Mouse (Mus musculus): ENCODE measurements around the gene Masp1. TPM values are rescaled to one million over a fixed set of nuclear protein-coding genes. Genes with fewer than 3 reads are reported as not detected.

The Masp1 gene
- total and polyA plus RNA-seq, 2 experiments from 2014 or later, result 21.4 to 29.7 TPM

DNA sequence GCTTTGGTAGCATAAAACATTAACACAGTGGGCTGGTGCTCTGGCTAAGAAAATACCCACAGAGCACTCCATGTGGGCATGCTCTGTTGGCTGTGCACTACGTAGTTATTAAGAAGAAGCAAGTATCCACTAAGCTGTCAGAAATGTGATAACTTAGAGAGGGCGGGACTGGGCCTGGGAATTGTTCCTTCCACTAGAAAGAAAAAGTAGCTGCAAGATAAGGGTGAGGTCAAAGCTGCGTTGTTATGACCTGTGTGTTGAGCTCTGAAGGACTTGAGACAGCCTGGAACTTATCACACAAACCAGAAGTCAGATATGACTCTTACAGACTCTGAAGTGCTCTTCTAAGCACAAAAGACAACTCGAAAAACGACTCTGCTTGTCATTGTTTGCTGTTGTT is 20.1 kb downstream of the Masp1 start:
- Histone ChIP-seq H3K4me2 (ENCODE audit: low read depth, low read length, poor library complexity, severe bottlenecking) (no peak overlapping the region), H3K4me3 (ENCODE audit: low read depth, low read length) (no peak overlapping the region), H3K27ac (ENCODE audit: low read depth, low read length) (no peak overlapping the region), H3K9me3 (ENCODE audit: low read length) (no peaks in the 10 kb centered on the region), H3K27me3 (ENCODE audit: insufficient read depth, low read length) (no peaks in the 10 kb centered on the region), H3K4me1 (ENCODE audit: insufficient read depth, low read length) (peaks cover 10% of the 10 kb centered on the region), H3K36me3 (ENCODE audit: insufficient read depth, low read length) (no peaks in the 10 kb centered on the region), H3K9ac (replicated peaks; ENCODE audit: low read length, poor library complexity, severe bottlenecking) (no peak overlapping the region)
- WGBS, result 87% methylated on average over 5 of the region's 5 CpGs
- no peak for TF ChIP-seq CTCF (IDR thresholded peaks at IDR 0.05)
- no peak for DNase-seq (ENCODE audit: low spot score)
- ATAC-seq (ENCODE audit: low FRiP score), result no peak

DNA sequence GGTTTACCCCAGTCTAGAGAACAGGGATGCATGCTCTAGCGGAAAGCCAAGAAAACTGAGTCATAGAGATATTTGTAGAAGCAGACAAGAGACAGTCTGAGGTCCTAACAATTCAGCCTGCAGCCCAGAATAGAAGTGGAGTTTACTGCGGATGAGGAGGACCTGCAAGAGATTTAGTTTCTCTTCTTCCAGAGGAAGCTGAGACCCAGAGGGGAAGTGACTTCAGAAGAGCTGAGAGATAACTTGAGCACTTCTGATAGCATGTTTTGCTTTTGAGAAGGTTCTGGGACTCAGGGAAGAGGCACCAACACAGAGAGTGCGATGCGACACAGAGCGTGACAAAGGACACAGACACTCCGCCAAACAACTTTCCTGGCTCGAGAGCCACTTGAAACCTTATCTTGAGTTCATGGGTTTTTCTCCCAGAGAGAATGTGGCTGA is 21.9 kb downstream of the Masp1 start:
- 75% methylated on average over 7 of the region's 7 CpGs for WGBS
- H3K9me3 ChIP-seq (ENCODE audit: low read length), result no peaks in the 10 kb centered on the region
- no peaks in the 10 kb centered on the region for H3K36me3 ChIP-seq (ENCODE audit: insufficient read depth, low read length)
- H3K27me3 ChIP-seq (ENCODE audit: insufficient read depth, low read length), result no peaks in the 10 kb centered on the region
- 0 out of 2 replicates have a peak, but pooled peaks cover 3% of the 10 kb centered on the region for H3K4me1 ChIP-seq (ENCODE audit: insufficient read depth, low read length)
- H3K4me2 ChIP-seq (ENCODE audit: low read depth, low read length, poor library complexity, severe bottlenecking), result no peak overlapping the region
- DNase-seq (ENCODE audit: low spot score) (no peak), ATAC-seq (ENCODE audit: low FRiP score) (no peak)
- no peak overlapping the region for H3K4me3 ChIP-seq (ENCODE audit: low read depth, low read length)
- H3K27ac ChIP-seq (ENCODE audit: low read depth, low read length), result no peak overlapping the region
- H3K9ac ChIP-seq (replicated peaks; ENCODE audit: low read length, poor library complexity, severe bottlenecking), result no peak overlapping the region
- no peak for TF ChIP-seq CTCF (IDR thresholded peaks at IDR 0.05)

- DNase-seq (ENCODE audit: low spot score) (no peak), ATAC-seq (ENCODE audit: low FRiP score) (no peak)
- Histone ChIP-seq H3K27me3 (ENCODE audit: insufficient read depth, low read length) (no peaks in the 10 kb centered on the region), H3K9ac (replicated peaks; ENCODE audit: low read length, poor library complexity, severe bottlenecking) (no peak overlapping the region), H3K27ac (ENCODE audit: low read depth, low read length) (no peak overlapping the region), H3K4me2 (ENCODE audit: low read depth, low read length, poor library complexity, severe bottlenecking) (no peak overlapping the region), H3K9me3 (ENCODE audit: low read length) (no peaks in the 10 kb centered on the region), H3K4me1 (ENCODE audit: insufficient read depth, low read length) (0 out of 2 replicates have a peak, but pooled peaks cover 3% of the 10 kb centered on the region), H3K4me3 (ENCODE audit: low read depth, low read length) (no peak overlapping the region), H3K36me3 (ENCODE audit: insufficient read depth, low read length) (no peaks in the 10 kb centered on the region)
- WGBS, result 83% methylated on average over 1 of the region's 1 CpGs
- no peak for TF ChIP-seq CTCF (IDR thresholded peaks at IDR 0.05)
Observed at GRCm38 (mm10) chr16:23497881-23498280, 22.7 kb downstream of the Masp1 start.

DNA sequence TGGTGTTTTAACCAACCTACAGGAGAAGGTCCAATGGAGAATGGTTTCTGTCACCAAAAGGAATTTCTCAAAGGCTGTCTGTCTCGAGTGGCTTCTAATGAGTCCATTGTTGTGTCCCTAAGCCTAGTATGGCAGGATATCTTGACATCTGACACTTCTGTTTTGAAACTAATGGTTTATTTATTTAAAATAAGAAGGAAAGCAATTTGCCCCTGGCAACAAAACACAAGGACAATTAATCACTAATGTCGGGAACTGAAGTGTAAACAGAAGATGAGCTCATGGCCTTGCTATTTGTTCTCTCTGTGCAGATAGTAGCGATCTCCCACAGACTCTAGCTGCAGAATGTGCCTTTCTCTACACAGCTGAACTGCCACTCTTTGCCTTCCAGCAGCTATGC is 23.2 kb downstream of the Masp1 start:
- H3K36me3 ChIP-seq (ENCODE audit: insufficient read depth, low read length), result no peaks in the 10 kb centered on the region
- peak; percentile 36 for DNase-seq (ENCODE audit: low spot score)
- no peak for TF ChIP-seq CTCF (IDR thresholded peaks at IDR 0.05)
- no peaks in the 10 kb centered on the region for H3K27me3 ChIP-seq (ENCODE audit: insufficient read depth, low read length)
- no peak overlapping the region for H3K4me3 ChIP-seq (ENCODE audit: low read depth, low read length)
- H3K4me2 ChIP-seq (ENCODE audit: low read depth, low read length, poor library complexity, severe bottlenecking), result no peak overlapping the region
- no peak overlapping the region for H3K9ac ChIP-seq (replicated peaks; ENCODE audit: low read length, poor library complexity, severe bottlenecking)
- H3K4me1 ChIP-seq (ENCODE audit: insufficient read depth, low read length), result 0 out of 2 replicates have a peak, but pooled peaks cover 3% of the 10 kb centered on the region
- H3K9me3 ChIP-seq (ENCODE audit: low read length), result no peaks in the 10 kb centered on the region
- WGBS, result 22% methylated on average over 3 of the region's 3 CpGs
- no peak overlapping the region for H3K27ac ChIP-seq (ENCODE audit: low read depth, low read length)
- ATAC-seq (ENCODE audit: low FRiP score), result no peak

DNA sequence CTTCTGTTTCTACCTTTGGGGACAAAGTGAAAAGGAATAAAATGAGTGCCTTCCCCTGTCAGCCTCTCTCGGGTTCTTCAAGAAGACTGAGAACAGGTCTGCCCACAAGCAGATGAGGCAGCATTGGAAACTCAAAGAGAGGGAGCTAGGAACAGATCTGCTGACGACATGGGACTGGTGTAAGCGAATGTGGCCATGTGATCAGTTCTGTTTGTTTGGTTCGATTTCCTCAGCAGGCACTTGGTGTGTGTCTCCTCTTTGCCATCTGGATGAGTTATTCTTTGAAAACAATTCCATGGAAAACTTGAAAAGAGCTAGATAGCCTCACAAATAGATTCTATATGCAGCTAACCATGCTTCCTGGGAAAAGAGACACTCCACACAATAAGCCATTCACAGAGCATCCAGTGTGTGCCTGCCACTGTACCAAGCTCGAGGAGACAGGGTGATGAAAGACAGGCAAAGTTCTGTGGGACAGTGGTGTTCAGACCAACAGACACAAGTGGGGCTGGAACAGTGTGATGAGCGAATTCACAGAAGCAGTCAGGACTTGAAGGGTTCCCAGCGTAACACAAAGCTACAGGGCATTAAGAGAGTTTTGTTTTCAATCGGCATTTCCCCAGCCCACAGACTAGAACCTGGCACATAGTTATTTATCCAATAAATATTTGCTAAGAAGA is 24.2 kb downstream of the Masp1 start:
- H3K4me1 ChIP-seq (ENCODE audit: insufficient read depth, low read length), result 0 out of 2 replicates have a peak, but pooled peaks cover 3% of the 10 kb centered on the region
- no peak overlapping the region for H3K4me2 ChIP-seq (ENCODE audit: low read depth, low read length, poor library complexity, severe bottlenecking)
- no peak overlapping the region for H3K9ac ChIP-seq (replicated peaks; ENCODE audit: low read length, poor library complexity, severe bottlenecking)
- H3K9me3 ChIP-seq (ENCODE audit: low read length), result no peaks in the 10 kb centered on the region
- 71% methylated on average over 8 of the region's 8 CpGs for WGBS
- no peaks in the 10 kb centered on the region for H3K27me3 ChIP-seq (ENCODE audit: insufficient read depth, low read length)
- no peak for DNase-seq (ENCODE audit: low spot score)
- H3K36me3 ChIP-seq (ENCODE audit: insufficient read depth, low read length), result peaks cover 2% of the 10 kb centered on the region; the same call in 1 of the 2 replicates
- no peak for ATAC-seq (ENCODE audit: low FRiP score)
- no peak for TF ChIP-seq CTCF (IDR thresholded peaks at IDR 0.05)
- no peak overlapping the region for H3K4me3 ChIP-seq (ENCODE audit: low read depth, low read length)
- H3K27ac ChIP-seq (ENCODE audit: low read depth, low read length), result no peak overlapping the region

DNA sequence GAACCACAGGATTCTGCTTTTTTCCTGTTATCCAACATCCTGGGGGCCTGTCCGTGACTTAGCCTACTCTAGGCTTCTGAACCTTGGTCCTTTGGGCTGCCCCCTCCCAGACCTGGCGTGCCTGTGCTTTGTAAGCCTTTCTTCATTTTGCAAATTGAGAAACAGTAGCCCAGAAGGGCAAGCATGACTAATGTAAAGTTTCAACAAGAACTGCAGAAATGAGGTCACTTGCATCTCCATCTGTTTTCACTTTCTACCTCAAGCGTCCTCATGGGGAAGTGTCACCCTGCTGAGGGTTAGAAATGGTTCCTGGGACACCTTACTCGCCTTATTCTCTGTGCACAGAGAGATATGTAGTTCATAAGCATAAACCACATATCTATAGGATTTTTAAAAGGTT is 27.8 kb downstream of the Masp1 start:
- 78% methylated on average over 4 of the region's 4 CpGs for WGBS
- Histone ChIP-seq H3K9me3 (ENCODE audit: low read length) (no peaks in the 10 kb centered on the region), H3K36me3 (ENCODE audit: insufficient read depth, low read length) (peaks cover 7% of the 10 kb centered on the region), H3K4me2 (ENCODE audit: low read depth, low read length, poor library complexity, severe bottlenecking) (no peak overlapping the region), H3K27ac (ENCODE audit: low read depth, low read length) (no peak overlapping the region), H3K27me3 (ENCODE audit: insufficient read depth, low read length) (no peaks in the 10 kb centered on the region), H3K4me1 (ENCODE audit: insufficient read depth, low read length) (no peaks in the 10 kb centered on the region), H3K9ac (replicated peaks; ENCODE audit: low read length, poor library complexity, severe bottlenecking) (no peak overlapping the region), H3K4me3 (ENCODE audit: low read depth, low read length) (no peak overlapping the region)
- TF ChIP-seq CTCF (IDR thresholded peaks at IDR 0.05), result no peak
- DNase-seq (ENCODE audit: low spot score) (no peak), ATAC-seq (ENCODE audit: low FRiP score) (no peak)

Measured in midbrain, postnatal 0 days (tissue).